Mouse (Mus musculus) testis, adult 10 weeks (tissue): ENCODE measurements around the gene Vrtn. TPM values are rescaled to one million over a fixed set of nuclear protein-coding genes. Genes with fewer than 3 reads are reported as not detected.

Source experiments
- polyA plus RNA-seq: library from polyadenylated mRNA; stranded (reverse); fragments of 350-450 nt; fragmentation: Illumina TruSeq; extraction: RNeasy Lipid Tissue Mini Kit (QIAGEN cat#74804); gene quantifications from one replicate; pipeline ENCODE4 v1.2.3, GENCODE M21; 2014; ENCODE audit warnings: low read depth, low replicate concordance

The Vrtn gene
- polyA plus RNA-seq, result not detected

DNA sequence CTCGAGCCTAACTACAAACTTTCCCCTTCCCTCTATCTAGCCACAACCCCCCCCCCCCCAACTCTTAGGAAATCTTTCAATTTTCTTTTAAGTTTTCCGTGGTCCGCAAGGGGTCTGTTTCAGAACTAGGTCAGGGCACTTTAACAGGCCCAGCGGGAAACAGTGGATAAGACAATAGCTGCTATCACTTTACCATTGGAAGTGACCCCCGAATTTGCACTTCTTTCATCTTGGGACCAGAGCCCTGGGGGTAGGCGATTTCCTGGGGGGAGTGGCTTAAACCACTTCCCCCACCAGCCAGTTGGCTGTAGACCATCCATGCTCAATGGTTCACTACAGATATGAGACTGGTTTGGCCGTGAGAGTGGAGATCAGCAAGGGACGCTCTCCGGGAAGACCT is at the start of gene Vrtn:
Vrtn (plus strand) TSS at position 366 of the 400 bp plus-strand sequence.

DNA sequence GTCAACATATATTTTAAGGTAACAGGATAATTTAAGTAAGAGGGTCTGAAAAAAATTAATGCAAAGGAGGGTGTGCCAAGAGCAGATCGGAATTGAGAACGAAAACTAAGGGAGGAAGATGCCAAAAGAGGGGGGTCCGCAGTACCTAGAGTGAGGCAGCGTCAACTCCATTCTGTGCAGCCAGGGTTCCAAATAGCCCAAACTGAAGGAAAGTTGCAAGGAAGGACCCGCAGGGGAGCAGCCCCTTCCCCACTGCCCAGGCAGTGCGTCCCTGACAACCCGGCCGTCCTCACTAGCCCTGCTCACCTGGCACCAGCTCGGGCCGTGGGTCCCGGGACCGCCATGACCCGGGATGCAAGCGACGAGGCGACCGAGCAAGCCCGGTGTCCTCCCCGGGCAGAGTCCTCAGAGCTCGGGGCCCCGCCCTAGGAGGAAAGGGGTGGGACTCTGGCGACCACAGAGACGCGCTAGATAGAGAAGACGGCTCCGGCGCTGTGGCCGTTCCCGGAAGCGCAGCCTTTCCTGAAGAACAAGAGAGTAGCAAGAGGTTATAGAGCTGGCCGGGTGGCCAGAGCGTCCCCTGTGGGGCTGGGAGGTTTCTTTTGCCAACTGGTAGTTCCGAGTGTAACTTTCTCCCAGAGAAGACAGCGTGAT is 23.7 kb upstream of the Vrtn start, which contains the start of gene Abcd4:
Abcd4 (minus strand) TSS at position 437 of the 654 bp plus-strand sequence.

DNA sequence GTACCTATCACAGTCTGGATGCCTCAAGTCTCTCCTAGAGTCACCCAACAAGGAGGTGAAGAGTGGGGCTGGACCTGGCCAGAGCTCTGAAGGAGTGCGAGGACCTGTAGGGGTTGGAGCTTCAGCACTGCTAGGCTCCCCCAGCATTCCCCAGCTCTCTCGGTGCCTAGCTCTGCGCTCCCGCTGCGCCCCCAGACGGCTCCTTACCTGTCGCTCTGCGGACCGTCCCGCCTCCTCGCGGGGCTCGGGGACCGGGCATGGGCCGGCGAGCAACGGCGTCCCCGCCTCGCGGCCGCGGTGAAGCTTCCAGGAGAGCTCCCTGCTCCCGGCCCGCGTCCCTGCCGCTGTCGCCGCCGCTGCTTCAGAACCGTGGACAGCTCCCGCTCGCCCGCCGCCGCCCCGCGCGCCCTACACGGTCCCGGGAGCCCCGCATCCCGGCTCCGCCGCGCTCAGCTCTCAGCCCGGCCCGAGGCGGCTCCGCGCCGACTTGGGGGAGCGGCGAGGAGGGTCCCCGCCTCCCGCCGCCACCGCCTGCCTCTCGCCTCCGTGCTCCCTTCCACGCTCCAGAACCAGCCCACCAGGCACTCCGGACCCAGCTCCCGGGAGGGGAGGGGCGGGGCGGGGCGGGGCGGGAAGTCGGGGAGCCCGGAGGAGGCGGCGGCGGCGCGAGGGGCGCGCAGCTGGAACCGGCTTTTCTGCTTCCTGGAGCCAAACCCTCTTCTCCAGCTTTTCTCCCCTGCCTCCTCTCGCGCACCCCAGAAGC is 57.7 kb downstream of the Vrtn start, which contains the start of gene Syndig1l:
Syndig1l (minus strand) TSS at position 513 of the 763 bp plus-strand sequence.

Other genes starting within 250 kb of the Vrtn start
- 24.3 TPM for gene Entpd5, start 232.0 kb upstream of the Vrtn start, polyA plus RNA-seq
- gene Bbof1, start 231.9 kb upstream of the Vrtn start, polyA plus RNA-seq, result 830 TPM
- gene Rnf113a2, start 223.8 kb upstream of the Vrtn start, polyA plus RNA-seq, result 22.0 TPM
- gene Aldh6a1, start 190.0 kb upstream of the Vrtn start, polyA plus RNA-seq, result 48.4 TPM
- gene Lin52, start 189.6 kb upstream of the Vrtn start, polyA plus RNA-seq, result 29.9 TPM
- gene Vsx2, start 71.3 kb upstream of the Vrtn start, polyA plus RNA-seq, result not detected
- 0.07 TPM for gene Abcd4, start 23.6 kb upstream of the Vrtn start, polyA plus RNA-seq
- 1.6 TPM for gene Syndig1l, start 57.8 kb downstream of the Vrtn start, polyA plus RNA-seq
- gene Npc2, start 132.1 kb downstream of the Vrtn start, polyA plus RNA-seq, result 10.9 TPM
- 156 TPM for gene Isca2, start 132.2 kb downstream of the Vrtn start, polyA plus RNA-seq
- gene Ltbp2, start 235.5 kb downstream of the Vrtn start, polyA plus RNA-seq, result 0.38 TPM